Mouse (Mus musculus): ENCODE measurements around the gene Dzip1.
A peak's percentile ranks its signal among the peaks of the same experiment; 100 is the strongest.

Gene Dzip1

DNA sequence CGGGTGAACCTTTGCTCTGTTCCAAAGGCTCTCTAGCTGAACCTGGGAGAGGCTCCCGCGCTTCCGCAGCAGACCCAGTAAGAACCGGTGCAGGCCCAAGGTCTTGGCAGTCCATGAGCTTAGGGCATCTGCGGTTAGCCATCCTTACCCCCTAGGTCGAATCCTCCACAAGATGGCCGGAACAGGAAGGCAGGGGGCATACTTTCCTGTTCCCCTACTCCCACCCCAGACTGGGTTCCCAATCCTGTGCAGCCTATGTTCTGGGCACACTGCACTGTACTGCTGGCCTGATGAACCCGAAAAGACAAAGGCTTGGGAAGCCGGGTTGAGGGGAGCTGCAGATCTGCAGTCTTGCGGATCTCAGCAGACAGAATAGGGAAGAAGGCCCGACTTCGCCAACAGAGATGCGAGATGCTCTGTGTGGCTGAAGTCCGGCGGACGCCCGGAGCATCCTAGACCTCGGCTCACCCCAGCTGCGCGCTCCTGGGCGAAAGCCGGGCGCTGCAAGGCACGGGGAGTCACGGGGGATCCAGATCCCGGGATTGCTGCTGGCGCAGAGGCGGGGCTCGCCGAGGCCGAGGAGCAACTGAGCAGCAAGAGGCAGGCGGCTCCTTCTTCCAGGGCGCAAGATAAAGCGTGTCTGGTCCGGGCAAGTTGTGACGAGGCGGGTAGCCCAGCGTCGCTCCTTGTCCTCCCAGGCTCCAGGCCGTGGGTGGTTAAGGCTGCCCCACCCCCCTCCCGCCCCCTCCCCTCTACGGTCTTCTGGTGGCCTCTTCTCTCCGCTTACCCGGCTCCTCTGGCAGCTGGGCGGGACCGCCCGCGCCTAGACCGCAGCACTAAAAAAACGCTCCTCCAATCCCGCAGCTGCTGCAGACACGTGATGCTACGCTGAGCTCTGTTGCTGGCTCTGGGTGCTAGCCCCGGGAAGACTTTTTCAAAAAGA, at the start of gene Dzip1:
TSS of gene Dzip1 (minus strand) at position 788 of the 943 bp plus-strand sequence.
- DNase-seq, result peak; percentile 62

DNA sequence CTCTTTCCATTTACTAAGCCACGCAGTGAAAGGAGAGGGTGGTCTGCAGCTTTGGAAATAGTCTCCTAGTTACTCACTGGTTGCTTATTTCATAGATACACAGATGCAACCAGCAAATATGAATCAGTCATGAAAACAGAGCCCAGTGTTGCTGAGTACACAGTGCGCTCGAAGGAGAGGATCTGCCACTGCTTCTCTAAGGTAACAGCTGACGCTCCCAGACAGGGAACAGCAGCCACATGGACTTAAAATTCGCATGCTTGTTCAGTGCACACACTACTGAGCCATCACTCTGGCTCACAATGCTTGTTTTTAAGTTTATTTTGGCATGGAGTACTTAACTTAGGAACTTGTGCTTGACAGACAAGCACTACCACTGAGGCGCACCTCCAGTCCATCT, 47.0 kb upstream of the Dzip1 start:
- DNase-seq, result no peak

DNA sequence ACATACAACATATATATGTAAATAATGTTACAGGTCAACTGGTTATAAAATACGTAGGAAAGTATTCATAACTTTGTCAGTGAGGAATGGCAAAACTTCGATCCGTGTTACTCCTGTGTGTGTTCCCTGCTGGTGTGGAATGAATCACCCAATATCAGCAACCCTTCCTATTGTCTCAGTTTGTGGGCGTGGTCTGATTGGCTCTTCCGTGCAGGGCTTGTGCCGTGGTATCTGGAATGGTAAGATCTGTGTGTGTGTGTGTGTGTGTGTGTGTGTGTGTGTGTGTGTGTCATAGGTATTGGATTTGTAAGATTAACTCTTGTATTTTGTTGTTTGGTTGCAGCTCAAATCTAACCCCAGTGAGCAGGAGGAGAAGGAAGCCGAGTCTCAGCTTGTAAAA, 42.4 kb upstream of the Dzip1 start:
- no peak for DNase-seq

DNA sequence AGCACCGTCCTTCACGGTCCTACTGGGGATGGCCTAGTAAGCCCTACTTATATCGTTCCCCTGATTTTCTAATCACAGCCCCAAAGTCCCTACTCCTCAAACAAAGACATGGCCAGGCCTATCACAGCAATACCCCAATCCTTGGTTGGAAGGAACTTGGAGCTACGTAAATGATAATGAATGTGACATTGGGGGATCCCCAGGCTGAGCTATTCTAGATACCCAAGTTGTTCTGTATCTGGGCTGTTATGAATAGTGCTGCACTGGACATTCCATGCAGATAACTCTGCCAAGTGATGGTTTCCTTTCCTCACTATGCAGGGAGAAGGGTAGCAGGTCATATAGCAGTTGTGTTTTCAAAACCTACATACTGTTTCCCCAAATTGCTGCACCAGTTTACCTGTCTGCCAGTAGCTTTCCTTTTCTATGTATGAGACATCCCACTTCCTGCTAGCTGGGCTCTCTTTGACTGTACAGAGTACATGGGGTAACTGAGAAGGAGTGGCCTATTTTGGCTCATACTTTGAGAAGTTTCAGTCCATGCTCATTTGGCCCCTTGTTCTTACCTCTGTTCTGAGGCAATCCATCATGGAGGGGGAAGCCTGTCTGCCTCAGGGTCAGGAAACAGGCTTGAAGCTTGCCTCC, 40.2 kb upstream of the Dzip1 start:
- no peak for DNase-seq

DNA sequence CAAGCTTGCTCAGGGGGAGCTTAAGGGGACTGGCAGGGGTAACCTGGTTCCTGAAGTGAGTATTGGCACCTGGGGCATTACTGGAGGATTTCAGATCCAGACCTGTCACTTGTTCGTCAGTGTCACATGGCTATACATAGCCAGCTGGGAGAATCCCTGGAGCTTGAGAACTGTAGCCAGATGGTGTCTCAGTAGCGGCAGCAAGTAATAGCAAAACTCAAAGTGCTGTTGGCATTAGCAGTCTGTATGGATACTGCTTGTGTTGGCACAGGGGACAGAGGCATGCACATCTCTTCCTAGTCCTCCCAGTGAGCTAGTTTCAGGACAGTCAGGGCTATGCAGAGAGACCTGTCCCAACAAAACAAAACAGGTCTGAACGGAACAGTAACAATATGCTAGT, 32.8 kb upstream of the Dzip1 start:
- no peak for DNase-seq

DNA sequence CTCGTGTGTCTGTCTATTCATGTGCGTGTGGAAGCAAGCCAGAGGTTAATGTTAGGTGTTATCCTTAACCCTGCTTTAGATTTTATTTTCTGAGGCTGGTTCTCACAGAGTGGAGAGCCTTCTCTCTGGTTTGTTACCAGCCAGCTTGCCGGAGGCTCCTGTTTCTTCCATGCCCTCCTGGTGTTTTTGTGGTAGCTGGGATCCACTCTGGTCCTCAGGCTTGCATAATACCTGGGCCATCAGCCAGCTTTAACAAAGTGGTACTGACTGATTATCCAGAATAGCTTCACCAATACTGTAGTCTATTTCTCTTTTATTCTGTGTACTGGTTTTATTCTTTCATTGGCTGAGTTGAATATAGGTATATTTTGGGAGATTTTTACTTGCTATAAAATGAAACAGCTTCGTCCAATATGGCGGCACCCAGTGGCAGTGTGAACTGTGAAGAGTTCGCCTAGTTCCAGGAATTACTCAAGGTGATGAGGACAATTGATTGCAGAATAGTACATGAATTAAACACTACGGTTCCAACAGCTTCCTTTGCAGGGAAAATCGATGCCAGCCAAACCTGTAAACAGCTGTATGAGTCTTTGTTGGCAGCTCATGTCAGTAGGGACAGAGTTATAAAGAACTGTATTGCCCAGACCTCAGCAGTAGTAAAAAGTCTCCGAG, 26.8 kb upstream of the Dzip1 start:
- DNase-seq, result peak; percentile 75

DNA sequence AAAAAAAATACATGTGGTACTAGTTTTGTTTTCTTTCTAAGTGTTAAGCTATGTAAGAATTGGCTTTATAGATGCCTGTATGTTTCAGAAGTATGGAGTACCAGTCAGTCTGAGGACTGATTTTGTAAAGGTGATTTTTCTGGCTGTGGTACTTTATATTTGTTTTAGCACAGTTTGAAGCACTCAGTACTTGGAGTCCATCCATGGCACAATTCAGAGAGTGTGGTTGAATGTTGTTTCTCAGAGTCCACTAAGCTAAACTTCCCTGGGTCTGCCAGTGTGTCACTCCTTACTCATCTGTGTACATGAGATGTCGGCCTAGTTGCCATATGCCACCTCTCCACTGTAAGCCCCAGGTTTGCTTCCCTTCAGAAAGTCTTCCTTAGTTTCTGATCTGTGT, 23.6 kb upstream of the Dzip1 start:
- DNase-seq, result peak; percentile 63

DNA sequence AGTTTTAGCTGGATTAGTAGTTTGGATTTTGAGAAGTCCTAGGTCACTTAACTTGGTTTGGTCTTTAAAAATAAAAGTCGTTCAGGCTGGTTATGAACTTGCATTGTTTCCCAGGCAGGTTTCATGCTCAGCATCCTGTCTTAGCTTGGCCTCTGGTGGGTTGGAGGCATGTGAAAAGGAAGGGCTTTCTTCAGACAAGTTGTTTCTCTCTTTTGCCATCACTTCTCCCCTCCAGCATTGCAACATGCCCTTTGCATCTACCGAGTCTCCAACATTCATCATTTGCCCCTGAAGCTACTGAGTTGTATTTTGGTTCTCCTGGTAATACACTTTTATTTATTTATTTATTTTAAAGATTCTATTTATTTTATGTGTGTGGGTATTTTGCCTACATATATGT, 19.4 kb upstream of the Dzip1 start:
- no peak for DNase-seq

DNA sequence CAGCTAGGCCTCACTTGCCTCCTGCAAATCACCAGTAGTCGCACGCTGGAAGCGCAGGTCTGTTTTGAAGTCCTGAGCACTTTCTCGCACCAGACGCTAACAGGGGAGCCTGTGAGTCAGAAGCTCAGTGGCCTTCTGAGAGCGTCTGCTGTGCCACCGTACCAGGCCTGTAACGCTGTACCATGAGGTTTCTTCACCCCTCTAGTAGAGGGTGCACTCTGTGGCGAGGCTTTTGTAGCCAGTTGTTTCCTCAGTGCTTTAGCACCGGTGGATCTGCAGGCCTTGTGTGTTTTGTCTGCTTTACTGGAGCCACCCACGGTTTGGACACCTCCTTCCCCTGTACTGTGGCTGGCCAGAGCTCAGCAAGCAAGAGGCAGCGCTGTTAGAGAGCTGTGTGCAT, 16.8 kb upstream of the Dzip1 start:
- no peak for DNase-seq

DNA sequence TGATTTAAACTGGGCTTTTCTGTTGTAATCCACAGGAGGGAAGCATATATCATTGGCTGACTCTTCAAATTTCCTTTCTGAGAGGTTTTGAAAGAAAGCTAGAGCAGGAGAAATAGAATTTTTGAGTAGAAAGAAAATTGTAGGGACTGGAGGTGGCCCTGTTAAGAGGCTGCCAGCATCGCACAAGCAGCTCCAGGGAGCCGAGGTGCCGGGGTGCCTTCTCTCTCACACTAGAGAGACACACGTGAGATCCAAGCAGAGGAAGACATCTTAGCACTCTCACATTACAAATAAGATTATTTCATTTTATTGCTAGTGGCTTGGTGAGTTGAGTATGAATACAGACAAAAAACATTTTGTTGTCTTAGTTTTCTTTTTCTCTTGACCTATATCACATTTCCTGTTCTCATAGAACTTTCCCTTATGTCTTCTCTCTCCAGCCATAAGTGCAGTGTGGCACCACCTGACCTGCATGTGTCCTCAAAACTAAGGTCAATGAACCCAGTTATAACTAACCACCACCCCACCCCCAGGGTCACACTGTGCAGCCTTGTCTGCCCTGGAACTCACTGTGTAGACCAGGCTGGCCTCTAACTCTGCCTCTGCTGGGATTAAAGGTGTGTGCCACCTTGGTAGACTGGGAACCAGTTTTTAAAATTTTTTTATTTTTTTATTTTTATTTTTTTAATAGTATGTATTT, 15.7 kb upstream of the Dzip1 start:
- DNase-seq, result no peak

DNA sequence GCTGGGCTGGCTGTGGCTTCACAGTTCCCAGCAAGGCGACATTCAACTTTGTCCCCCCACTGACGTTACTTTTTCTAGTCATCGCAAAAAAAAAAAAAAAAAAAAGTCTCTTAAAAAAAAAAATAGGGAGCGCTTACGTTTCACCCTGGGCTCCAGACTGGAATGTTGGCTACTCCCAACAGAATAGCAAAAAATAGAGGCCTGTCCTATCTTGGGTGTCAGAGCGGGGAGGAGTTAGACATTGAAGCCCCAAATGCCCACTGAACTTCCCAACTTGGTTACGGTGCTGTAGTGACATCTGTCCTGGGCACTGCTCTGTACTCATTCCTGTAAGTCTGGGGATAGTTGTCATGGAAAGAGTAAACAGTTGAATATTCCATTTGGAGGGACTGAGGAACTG, 13.3 kb upstream of the Dzip1 start:
- DNase-seq, result peak; percentile 35

DNA sequence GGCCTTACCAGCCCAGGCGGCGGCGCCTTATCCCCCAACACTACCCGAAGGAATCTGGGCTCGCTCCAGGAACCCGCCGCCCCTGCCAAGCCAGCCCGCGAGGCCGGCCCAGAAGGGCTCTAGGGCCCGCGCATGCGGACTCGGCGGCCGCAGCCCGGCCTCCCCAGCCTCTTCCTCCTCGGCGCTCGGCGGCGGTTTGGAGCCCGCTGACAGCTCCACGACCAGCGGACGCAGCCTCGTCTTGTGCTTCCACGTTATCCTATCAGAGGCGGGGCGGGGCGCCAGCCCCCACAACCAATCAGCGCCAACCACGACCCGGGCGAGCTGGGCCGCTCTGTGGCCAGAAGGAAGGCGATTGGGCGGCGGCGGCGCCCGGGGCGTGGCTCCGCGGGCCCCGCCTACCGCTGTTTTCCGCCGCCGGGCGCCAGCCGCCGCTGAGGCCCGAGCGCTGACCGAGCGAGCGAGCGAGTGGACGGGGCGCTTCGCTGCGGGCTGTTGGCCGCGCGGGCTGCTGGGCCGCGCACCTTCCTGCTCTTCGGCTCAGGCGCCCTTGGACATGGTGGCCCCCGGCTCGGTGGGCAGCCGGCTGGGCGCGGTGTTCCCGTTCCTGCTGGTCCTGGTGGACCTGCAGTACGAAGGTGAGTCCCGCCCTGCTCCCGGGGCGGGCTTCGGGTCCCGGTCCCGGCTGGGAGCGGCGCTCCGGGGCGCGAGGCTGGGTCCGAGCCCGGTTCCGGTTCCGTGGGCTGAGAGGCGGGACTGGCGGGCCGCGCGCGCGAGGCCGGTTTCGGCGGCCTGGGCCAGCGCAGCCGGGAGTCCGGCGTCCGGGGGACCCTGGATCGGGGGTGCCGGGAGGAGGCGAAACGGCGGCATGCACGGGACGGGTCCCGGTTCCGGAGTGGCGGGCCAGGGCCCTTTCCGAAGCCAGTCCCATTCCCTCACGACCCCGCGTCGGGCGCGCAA, 12.6 kb upstream of the Dzip1 start, which contains the start of gene Dnajc3:
TSS of gene Dnajc3 (plus strand) at position 444 of the 960 bp plus-strand sequence.
- DNase-seq, result peak; percentile 100

DNA sequence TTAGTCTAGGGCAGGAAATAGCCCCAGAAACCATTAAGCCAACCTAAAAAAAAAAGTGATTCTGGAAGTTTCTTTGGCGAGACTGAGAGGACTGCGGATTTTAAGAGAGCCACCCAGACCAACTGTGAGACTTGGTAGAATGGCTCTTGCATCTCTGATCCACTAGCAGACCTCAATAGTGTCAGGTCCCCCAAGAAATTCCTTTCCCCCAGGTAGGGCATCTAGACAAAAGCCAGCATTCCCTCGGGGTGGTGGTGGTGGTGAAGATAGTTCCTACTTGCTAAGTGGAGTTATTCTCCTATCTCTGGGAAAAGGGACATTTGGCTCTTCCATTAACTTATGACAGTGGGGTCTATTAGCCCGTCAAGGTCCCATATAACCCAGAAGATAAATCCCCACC, 11.7 kb upstream of the Dzip1 start:
- no peak for DNase-seq

DNA sequence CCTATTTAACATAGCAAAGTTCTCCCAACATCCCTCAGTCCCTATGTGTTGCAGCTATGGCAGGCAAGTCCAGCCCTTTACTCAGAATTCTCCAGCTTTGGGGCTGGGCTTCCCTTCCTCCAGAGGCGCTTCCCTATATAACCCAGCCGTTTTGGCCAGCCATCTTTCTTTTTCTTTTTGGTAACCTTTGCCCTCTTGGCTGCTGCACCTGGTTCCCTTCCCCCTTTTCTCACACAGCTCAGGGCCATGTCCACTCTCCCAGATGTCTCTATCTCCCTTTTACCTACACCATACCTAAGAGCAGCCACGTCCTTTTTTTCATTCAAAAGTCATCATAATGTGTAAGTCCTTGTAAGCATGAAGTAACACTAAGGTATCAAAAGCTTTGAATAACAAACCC, 11.0 kb upstream of the Dzip1 start:
- DNase-seq, result no peak

DNA sequence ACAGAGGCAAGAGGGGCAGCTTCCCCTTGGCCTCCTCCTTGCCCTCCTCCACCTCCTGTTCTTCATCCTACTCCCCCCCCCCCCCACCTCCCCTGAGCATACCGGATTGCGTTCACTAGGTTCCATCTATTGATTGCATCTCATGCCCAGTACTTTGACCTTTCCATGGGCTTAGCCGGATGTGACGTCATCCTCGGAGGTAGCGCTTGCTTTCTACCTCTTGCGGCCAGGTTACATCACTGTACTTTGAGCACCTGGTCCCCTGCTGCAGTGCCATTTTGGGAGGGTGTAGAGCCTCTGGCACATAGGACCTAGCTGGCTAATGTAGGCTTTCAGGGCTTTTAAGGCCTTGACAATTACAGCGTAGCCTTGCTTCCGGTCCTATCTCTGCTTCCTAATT, 9.4 kb upstream of the Dzip1 start:
- no peak for DNase-seq

DNA sequence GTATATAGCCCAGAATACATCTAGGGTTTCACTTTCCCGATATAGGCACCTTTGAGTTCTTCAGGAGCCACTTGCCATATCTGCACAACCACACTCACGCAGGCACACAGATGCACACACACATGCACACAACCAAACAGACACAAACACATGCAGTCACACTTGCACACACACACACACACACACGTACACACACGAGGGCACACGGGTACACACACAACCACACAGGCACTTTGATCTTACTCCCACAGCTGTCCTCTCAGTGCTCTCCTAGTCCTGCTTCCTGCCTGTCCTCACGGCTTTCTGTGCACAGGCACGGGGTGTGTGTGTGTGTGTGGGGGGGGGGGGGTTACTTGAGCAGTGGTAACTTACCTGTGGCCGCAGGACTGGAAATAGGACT, 7.7 kb upstream of the Dzip1 start:
- DNase-seq, result no peak

DNA sequence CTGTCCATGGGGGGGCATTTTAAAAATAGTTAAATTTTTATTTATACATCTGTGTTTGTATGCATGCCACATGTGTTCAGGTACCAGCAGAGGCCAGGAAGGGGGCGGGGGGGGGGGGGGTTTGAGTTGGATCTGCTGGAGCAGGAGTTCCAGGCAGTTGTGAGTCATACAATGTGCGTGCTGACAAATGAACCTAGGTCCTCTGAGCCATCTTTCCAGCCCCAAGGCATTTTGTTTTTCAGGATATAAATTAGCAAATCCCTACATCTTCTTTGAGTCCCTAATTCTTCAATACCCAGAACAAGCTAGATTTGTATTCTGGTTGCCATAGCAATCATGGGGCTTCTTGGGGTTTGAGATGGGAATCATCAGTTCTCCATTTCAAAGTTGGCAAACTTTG, 5.9 kb upstream of the Dzip1 start:
- DNase-seq, result no peak

DNA sequence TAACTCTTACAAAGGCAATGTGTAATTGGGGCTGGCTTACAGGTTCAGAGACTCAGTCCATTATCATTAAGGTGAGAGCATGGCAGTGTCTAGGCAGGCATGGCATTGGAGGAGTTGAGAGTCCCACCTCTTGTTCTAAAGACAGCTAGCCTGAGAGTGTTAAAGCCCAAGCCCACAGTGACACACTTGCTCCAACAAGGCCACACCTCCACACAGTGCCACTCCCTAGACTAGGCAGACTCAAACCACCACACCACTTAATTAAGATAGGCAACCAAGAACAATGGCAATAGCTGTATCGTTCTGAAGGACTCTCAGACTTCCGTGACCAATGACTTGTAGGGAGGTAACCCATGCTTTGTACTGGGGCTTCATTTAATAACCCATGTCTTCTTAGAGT, 5.5 kb upstream of the Dzip1 start:
- no peak for DNase-seq

DNA sequence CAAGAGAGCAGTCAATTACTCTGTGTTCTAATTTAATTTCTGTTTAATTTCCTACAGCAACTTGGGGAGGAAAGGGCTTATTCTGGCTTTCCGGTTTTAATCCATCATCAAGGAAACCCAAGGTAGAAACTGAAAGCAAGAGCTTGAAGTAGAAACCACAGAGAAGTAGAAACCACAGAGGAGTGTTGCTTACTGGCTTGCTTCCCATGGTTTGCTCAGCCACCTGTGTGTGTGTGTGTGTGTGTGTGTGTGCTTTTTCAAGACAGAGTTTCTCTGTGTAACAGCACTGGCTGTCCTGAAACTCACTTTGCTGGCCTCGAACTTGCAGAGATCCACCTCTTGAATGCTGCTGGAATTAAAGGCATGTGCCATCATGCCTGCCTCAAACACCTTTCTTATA, 4.5 kb upstream of the Dzip1 start:
- DNase-seq, result peak; percentile 71

DNA sequence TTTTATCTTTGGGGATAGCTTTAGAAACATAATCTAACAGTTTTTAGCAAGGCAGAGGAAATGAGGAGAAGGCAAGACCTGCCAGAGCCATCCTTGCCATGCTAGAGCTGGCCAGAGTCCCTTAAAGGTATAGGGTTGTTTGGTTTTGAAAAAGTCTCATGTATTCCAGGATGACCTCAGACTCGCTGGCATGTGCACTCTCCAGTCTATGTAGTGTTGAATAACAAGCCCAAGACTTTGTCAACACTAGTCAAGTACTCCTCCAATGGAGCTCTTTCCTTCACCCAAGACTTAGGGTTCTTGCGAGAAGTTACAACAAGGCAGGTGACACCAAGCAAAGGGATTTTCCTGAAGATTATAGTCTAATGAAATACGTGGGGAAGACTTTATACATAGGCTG, 3.3 kb upstream of the Dzip1 start:
- peak; percentile 65 for DNase-seq

DNA sequence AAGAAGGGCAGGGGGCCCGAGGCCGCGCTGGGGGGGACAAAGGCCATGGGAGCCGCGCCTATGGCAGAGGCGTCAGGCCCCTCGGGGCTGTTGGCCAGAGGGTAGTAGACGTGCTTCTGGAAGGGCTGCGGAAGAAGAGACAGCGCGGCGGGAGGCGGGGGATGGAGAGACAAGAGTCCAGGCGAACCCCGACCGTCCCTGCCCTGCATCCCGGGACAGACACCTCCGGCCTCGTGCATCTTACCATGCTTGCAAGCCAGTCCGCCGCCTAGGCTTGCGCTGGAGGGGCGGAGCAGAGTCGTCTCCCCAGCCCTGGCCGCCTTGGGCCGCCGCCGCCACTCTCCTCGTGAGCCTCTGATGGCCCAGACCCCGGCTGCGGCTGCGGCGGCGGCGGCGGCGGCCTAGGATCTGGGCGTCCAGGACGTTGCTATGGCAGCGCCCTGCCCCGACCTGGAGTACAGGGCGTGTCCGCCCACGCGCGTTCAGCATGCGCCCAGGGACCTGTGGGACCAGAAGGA, 2.5 kb downstream of the Dzip1 start:
- peak; percentile 59 for DNase-seq

DNA sequence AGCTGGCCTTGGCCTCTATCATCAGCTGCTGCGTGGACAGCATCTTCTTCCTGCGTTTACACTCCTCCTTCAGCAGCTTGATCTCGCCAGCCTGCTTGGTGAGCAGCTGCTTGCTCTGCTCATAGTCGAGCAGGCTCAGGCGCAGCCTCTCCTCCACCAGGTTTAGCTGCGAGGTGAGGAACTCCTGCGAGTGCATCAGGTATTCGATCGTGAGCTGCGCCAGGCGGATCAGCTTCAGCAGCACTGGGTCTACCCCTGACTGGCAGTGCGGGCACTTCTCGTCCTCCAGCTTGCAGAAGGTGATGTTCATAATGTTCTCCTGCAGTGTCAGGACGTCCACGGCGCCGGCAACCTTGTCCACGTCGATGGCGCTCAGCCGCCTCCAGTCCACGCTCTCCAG, 3.0 kb downstream of the Dzip1 start:
- DNase-seq, result no peak
